Mouse (Mus musculus): ENCODE data around the gene Bub1b. TPM values are rescaled to one million over a fixed set of nuclear protein-coding genes. Genes with fewer than 3 reads are reported as not detected.
"Not testable (repeated sequence)": the region's sequence is repeated elsewhere in the genome, so short reads cannot be mapped to it uniquely, and the experiment has no call there.

Gene Bub1b
- polyA plus RNA-seq (2016; fragmentation: Nextera tagmentation; extraction: Ambion mirVana), result 63.2 and 65.8 TPM in 2 replicates

DNA sequence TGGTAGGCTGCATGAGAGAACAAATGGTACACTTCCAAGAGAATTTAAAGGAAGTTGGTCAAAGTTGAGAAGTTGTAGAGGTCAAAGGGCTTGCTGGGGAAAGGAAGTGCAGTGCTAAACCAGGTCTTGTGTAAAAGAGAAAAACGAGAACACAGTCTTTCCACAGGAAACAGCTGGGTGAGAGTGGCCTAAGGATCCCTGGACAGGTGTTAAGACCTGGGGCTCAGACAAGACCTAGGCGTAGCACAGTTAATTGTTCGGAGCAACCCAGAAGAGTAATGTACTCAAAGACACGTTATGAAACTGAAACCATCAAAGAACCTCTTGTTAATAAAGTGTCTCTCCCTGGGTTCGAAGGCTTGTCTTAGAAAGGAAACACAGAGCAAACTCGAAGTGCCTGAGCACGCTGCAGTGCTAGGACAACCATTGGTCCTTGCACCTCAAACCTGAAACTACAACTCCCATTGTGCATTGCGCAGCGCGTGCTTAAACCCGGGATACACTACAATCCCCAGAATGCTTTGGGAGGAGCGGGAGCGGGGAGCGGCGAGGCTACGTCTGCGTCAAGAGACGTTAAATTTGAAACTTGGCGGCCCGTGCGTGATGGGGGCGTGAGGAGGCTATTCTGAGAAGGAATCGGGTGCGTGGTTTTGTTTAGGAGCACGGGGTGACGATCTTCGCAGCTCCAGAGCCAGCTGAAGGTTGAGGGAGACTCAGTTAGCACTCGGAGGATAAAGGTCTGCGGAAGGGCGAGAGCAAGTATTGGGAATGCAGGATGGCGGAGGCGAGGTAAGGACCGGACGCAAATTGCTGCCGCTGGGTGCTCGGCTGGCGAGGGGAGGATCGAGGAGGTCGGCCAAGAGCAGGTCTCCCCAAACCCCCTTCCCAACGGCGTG, at the start of gene Bub1b:
TSS of gene Bub1b (plus strand) at position 539 of the 896 bp plus-strand sequence.
- peak; percentile 97 for ATAC-seq (ENCODE audit: low FRiP score)
- Histone ChIP-seq H3K4me3 (peak within 1 kb of the TSS; percentile 68), H3K36me3 (peaks cover 6% of the 10 kb centered on the region; the same call in 1 of the 2 replicates), H3K27me3 (no peaks in the 10 kb centered on the region), H3K4me1 (peaks cover 24% of the 10 kb centered on the region), H3K4me2 (replicated peaks) (peak within 1 kb of the TSS; percentile 70), H3K9ac (peak within 1 kb of the TSS; percentile 65), H3K9me3 (replicated peaks) (no peaks in the 10 kb centered on the region), H3K27ac (no peak within 1 kb of the TSS)
- 6% methylated on average over 41 of the region's 41 CpGs for WGBS

- ATAC-seq (ENCODE audit: low FRiP score), result peak; percentile 0; the same call in 1 of the 2 replicates
- peaks cover 7% of the 10 kb centered on the region for H3K27me3 ChIP-seq
- peak overlapping the region; percentile 89 for H3K4me3 ChIP-seq
- H3K9me3 ChIP-seq (replicated peaks), result no peaks in the 10 kb centered on the region
- peaks cover 58% of the 10 kb centered on the region for H3K4me1 ChIP-seq
- peak overlapping the region; percentile 90 for H3K9ac ChIP-seq
- H3K27ac ChIP-seq, result peak overlapping the region; percentile 79; the same call in 1 of the 2 replicates
- WGBS, result under 1% methylated on average over 18 of the region's 18 CpGs
- H3K4me2 ChIP-seq (replicated peaks), result peak overlapping the region; percentile 90
- no peaks in the 10 kb centered on the region for H3K36me3 ChIP-seq
Observed at GRCm38 (mm10) chr2:118548421-118549221, 49.4 kb upstream of the Bub1b start.

DNA sequence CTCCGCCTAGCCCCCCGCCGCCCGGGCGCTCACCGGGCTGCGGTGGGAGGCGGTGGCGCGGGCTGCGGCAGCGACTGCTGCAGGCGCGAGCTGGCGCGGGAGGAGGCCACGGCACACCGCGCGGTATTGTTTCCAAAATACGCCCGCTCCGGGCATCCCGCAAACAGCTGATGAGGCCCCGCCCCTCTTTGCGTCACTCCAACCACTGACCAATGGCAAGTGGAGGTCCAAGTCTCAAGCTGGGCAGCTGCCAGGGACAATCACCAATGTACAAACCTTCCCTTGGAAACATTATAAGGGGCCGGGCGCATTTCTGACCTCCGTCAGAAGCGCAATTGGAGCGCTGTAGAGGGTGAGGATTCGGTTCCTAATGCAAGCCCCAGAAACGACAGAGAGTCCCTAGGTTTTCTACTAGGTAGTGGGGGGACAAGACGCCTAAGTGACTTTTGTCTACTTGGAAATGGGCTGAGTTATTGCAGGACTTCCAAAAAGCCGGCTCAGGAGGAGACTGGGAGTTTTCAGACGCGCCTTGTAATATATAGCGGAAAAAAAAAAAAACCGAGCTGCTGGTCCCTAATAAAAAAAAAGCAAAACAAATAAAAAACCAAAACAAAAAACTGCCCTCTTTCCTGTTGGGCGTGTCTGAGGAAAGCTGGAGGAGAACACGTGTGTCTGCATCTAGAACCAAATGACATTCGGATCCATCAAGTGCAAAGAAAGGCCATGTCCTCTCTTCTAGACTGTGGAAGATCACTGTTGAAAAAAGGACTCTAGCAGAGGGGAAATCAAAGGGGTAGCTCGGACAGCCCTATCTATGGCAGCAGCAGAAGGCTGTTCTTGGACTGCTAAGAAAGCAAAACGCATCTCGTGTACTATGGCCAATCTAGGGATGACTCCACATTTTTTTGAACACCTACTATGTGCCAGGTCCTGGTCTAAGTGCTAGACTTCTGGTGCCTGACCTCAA, 48.2 kb upstream of the Bub1b start, which contains the start of gene Bmf:
TSS of gene Bmf (minus strand) at position 181 of the 967 bp plus-strand sequence.
- under 1% methylated on average over 45 of the region's 45 CpGs for WGBS
- no peaks in the 10 kb centered on the region for H3K9me3 ChIP-seq (replicated peaks)
- H3K4me1 ChIP-seq, result peaks cover 51% of the 10 kb centered on the region
- no peaks in the 10 kb centered on the region for H3K36me3 ChIP-seq
- H3K27me3 ChIP-seq, result peaks cover 7% of the 10 kb centered on the region
- peak within 1 kb of the TSS; percentile 90 for H3K4me2 ChIP-seq (replicated peaks)
- ATAC-seq (ENCODE audit: low FRiP score), result peak; percentile 92
- peak within 1 kb of the TSS; percentile 79 for H3K27ac ChIP-seq
- peak within 1 kb of the TSS; percentile 89 for H3K4me3 ChIP-seq
- peak within 1 kb of the TSS; percentile 90 for H3K9ac ChIP-seq

GRCm38 (mm10) chr2:118551606-118552005, 46.4 kb upstream of the Bub1b start:
- WGBS, result 58% methylated on average over 2 of the region's 2 CpGs
- Histone ChIP-seq H3K27ac (no peak overlapping the region), H3K36me3 (no peaks in the 10 kb centered on the region), H3K4me1 (peaks cover 33% of the 10 kb centered on the region), H3K4me3 (no peak overlapping the region), H3K9ac (no peak overlapping the region), H3K4me2 (replicated peaks) (no peak overlapping the region), H3K27me3 (peaks cover 7% of the 10 kb centered on the region), H3K9me3 (replicated peaks) (no peaks in the 10 kb centered on the region)
- no peak for ATAC-seq (ENCODE audit: low FRiP score)

DNA sequence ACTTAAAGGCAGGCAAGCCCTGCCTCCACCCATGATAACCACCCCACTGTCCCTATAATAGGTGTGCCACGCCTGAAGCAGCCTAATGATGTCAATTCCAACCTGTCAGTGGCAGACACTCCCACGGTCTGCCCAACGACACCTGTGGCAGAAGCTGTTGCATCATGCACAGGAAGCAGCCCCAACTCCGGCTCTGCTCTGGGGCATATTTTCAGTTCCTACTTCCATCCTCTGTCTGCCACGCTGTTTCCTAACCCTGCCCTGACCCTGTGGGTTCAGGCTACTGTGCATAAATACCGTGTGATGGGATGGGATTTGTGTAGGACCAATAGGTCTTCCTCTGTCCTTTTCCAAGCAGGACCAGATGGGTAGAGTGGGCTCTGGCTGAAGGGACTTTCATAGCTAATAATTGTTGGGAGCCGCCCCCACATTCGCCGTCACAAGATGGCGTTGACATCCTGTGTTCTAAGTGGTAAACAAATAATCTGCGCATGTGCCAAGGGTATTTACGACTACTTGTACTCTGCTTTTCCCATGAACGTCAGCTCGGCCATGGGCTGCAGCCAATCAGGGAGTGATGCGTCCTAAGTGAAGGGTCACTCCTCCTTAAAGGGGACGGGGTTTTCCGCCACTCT, 43.5 kb upstream of the Bub1b start:
- WGBS, result 63% methylated on average over 15 of the region's 17 CpGs
- peak; percentile 30; the same call in 1 of the 2 replicates for ATAC-seq (ENCODE audit: low FRiP score)
- H3K27me3 ChIP-seq; H3K27ac ChIP-seq; H3K36me3 ChIP-seq; H3K9me3 ChIP-seq (replicated peaks); H3K4me1 ChIP-seq: not testable (repeated sequence)
- H3K9ac ChIP-seq, result peak overlapping the region; percentile 45; the same call in 1 of the 2 replicates
- peak overlapping the region; percentile 53 for H3K4me2 ChIP-seq (replicated peaks)
- H3K4me3 ChIP-seq, result peak overlapping the region; percentile 33

GRCm38 (mm10) chr2:118558426-118558825, 39.6 kb upstream of the Bub1b start:
- ATAC-seq (ENCODE audit: low FRiP score), result no peak
- H3K4me3 ChIP-seq, result no peak overlapping the region
- no peaks in the 10 kb centered on the region for H3K27me3 ChIP-seq
- 95% methylated on average over 3 of the region's 3 CpGs for WGBS
- peaks cover 4% of the 10 kb centered on the region; the same call in 1 of the 2 replicates for H3K4me1 ChIP-seq
- H3K9me3 ChIP-seq (replicated peaks), result no peaks in the 10 kb centered on the region
- no peak overlapping the region for H3K27ac ChIP-seq
- H3K9ac ChIP-seq, result no peak overlapping the region
- H3K4me2 ChIP-seq (replicated peaks), result no peak overlapping the region
- H3K36me3 ChIP-seq, result no peaks in the 10 kb centered on the region

- 80% methylated on average over 4 of the region's 4 CpGs for WGBS
- H3K27me3 ChIP-seq, result no peaks in the 10 kb centered on the region
- no peak for ATAC-seq (ENCODE audit: low FRiP score)
- no peaks in the 10 kb centered on the region for H3K9me3 ChIP-seq (replicated peaks)
- H3K36me3 ChIP-seq, result no peaks in the 10 kb centered on the region
- no peaks in the 10 kb centered on the region for H3K4me1 ChIP-seq
- no peak overlapping the region for H3K4me2 ChIP-seq (replicated peaks)
- H3K4me3 ChIP-seq, result no peak overlapping the region
- H3K27ac ChIP-seq, result no peak overlapping the region
- no peak overlapping the region for H3K9ac ChIP-seq
Observed at GRCm38 (mm10) chr2:118562015-118562414, 36.0 kb upstream of the Bub1b start.

GRCm38 (mm10) chr2:118562431-118562830, 35.6 kb upstream of the Bub1b start:
- 93% methylated on average over 3 of the region's 3 CpGs for WGBS

GRCm38 (mm10) chr2:118567179-118567578, 30.8 kb upstream of the Bub1b start:
- Histone ChIP-seq H3K9me3 (replicated peaks) (no peaks in the 10 kb centered on the region), H3K4me2 (replicated peaks) (no peak overlapping the region), H3K4me1 (no peaks in the 10 kb centered on the region), H3K36me3 (no peaks in the 10 kb centered on the region), H3K4me3 (no peak overlapping the region), H3K27ac (no peak overlapping the region), H3K9ac (no peak overlapping the region), H3K27me3 (no peaks in the 10 kb centered on the region)
- 93% methylated on average over 8 of the region's 8 CpGs for WGBS
- ATAC-seq (ENCODE audit: low FRiP score), result no peak

More at GRCm38 (mm10) chr2:118562431-118562830, 35.6 kb upstream of the Bub1b start:
- no peak for ATAC-seq (ENCODE audit: low FRiP score)
- H3K9me3 ChIP-seq (replicated peaks), result no peaks in the 10 kb centered on the region
- no peaks in the 10 kb centered on the region for H3K4me1 ChIP-seq
- H3K4me2 ChIP-seq (replicated peaks), result no peak overlapping the region
- no peaks in the 10 kb centered on the region for H3K27me3 ChIP-seq
- no peaks in the 10 kb centered on the region for H3K36me3 ChIP-seq
- H3K27ac ChIP-seq, result no peak overlapping the region
- H3K9ac ChIP-seq, result no peak overlapping the region
- no peak overlapping the region for H3K4me3 ChIP-seq

- no peak overlapping the region for H3K9ac ChIP-seq
- H3K4me2 ChIP-seq (replicated peaks), result no peak overlapping the region
- no peaks in the 10 kb centered on the region for H3K4me1 ChIP-seq
- H3K4me3 ChIP-seq, result no peak overlapping the region
- no peak overlapping the region for H3K27ac ChIP-seq
- no peak for ATAC-seq (ENCODE audit: low FRiP score)
- no peaks in the 10 kb centered on the region for H3K36me3 ChIP-seq
- no peaks in the 10 kb centered on the region for H3K27me3 ChIP-seq
- 97% methylated on average over 2 of the region's 2 CpGs for WGBS
- no peaks in the 10 kb centered on the region for H3K9me3 ChIP-seq (replicated peaks)
Observed at GRCm38 (mm10) chr2:118570939-118571338, 27.1 kb upstream of the Bub1b start.

All from hindbrain, embryonic 12.5 days (tissue).